Mouse (Mus musculus): ENCODE measurements around the gene B4galnt3. TPM values are rescaled to one million over a fixed set of nuclear protein-coding genes. Genes with fewer than 3 reads are reported as not detected.
A peak's percentile ranks its signal among the peaks of the same experiment; 100 is the strongest.

Gene B4galnt3
- polyA plus RNA-seq, 1 experiment, result 0.10 TPM

DNA sequence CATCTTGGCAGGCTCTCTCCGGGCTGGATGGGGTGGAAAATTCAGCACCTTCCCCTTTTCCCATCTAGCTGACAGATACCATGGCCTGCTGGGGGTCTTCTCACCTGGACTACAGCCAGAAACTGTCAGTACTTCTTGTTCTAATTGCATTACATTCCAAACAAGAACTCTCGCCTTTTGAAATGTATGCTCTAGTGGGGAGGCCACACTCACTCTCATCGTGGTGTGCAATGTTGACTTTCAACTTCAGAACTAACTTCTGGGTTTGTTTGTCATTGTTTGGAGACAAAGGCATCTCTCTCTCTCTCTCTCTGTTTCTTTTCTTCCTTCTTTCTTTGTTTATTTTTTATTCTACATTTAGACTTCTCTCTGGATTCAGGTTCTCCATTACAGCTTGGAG lies 107.8 kb downstream of the B4galnt3 start:
- TF ChIP-seq REST (IDR thresholded peaks at IDR 0.05; ENCODE audit: insufficient read depth, insufficient read length), result no peak
- Histone ChIP-seq H3K79me2 (ENCODE audit: control insufficient read depth, insufficient read depth) (no peaks in the 10 kb centered on the region), H3K36me3 (ENCODE audit: control insufficient read depth, insufficient read depth) (no peaks in the 10 kb centered on the region), H3ac (ENCODE audit: control insufficient read depth, insufficient read length) (no peak overlapping the region), H3K4me2 (ENCODE audit: low read depth) (no peak overlapping the region), H3K27me3 (ENCODE audit: control insufficient read depth, insufficient read depth, insufficient read length) (no peaks in the 10 kb centered on the region), H3K4me3 (no peak overlapping the region)

GRCm38 (mm10) chr6:120185756-120186155 lies 108.6 kb downstream of the B4galnt3 start:
- no peaks in the 10 kb centered on the region for H3K79me2 ChIP-seq (ENCODE audit: control insufficient read depth, insufficient read depth)
- H3K4me2 ChIP-seq (ENCODE audit: low read depth), result no peak overlapping the region

GRCm38 (mm10) chr6:120185012-120185730 lies 109.2 kb downstream of the B4galnt3 start:
- no peak for TF ChIP-seq MYOD1 (IDR thresholded peaks at IDR 0.05; ENCODE audit: control insufficient read depth in 1 of 3, insufficient read length in 2 of 3, low read depth in 2 of 3)
- TF ChIP-seq POLR2AphosphoS2 (IDR thresholded peaks at IDR 0.05; ENCODE audit: insufficient read length, low read depth), result no peak
- no peak for TF ChIP-seq TCF12 (IDR thresholded peaks at IDR 0.05; ENCODE audit: insufficient read depth, poor library complexity, severe bottlenecking)
- TF ChIP-seq MYOG (IDR thresholded peaks at IDR 0.05; ENCODE audit: control insufficient read depth in 1 of 3, insufficient read depth in 1 of 3, insufficient read length in 2 of 3, low read depth in 2 of 3), result no peak
- no peak for TF ChIP-seq USF1 (IDR thresholded peaks at IDR 0.05; ENCODE audit: low read depth)
- Histone ChIP-seq H3K36me3 (ENCODE audit: control insufficient read depth, insufficient read depth) (no peaks in the 10 kb centered on the region), H3K79me2 (ENCODE audit: control insufficient read depth, insufficient read depth) (no peaks in the 10 kb centered on the region), H3ac (ENCODE audit: control insufficient read depth, insufficient read length) (no peak overlapping the region), H3K4me3 (no peak overlapping the region), H3K4me2 (ENCODE audit: low read depth) (no peak overlapping the region), H3K27me3 (ENCODE audit: control insufficient read depth, insufficient read depth, insufficient read length) (no peaks in the 10 kb centered on the region)

More at GRCm38 (mm10) chr6:120185756-120186155, 108.6 kb downstream of the B4galnt3 start:
- no peak overlapping the region for H3ac ChIP-seq (ENCODE audit: control insufficient read depth, insufficient read length)
- TF ChIP-seq TCF3 (IDR thresholded peaks at IDR 0.05; ENCODE audit: insufficient read length, low read depth) (no peak), REST (IDR thresholded peaks at IDR 0.05; ENCODE audit: insufficient read depth, insufficient read length) (no peak)
- H3K4me3 ChIP-seq, result no peak overlapping the region
- H3K36me3 ChIP-seq (ENCODE audit: control insufficient read depth, insufficient read depth), result no peaks in the 10 kb centered on the region
- no peaks in the 10 kb centered on the region for H3K27me3 ChIP-seq (ENCODE audit: control insufficient read depth, insufficient read depth, insufficient read length)

- Histone ChIP-seq H3ac (ENCODE audit: control insufficient read depth, insufficient read length) (no peak overlapping the region), H3K36me3 (ENCODE audit: control insufficient read depth, insufficient read depth) (no peaks in the 10 kb centered on the region), H3K79me2 (ENCODE audit: control insufficient read depth, insufficient read depth) (no peaks in the 10 kb centered on the region), H3K4me3 (no peak overlapping the region), H3K27me3 (ENCODE audit: control insufficient read depth, insufficient read depth, insufficient read length) (no peaks in the 10 kb centered on the region), H3K4me2 (ENCODE audit: low read depth) (no peak overlapping the region)
- TF ChIP-seq CEBPB (IDR thresholded peaks at IDR 0.05; ENCODE audit: insufficient read depth, poor library complexity, severe bottlenecking) (no peak), E2F4 (IDR thresholded peaks at IDR 0.05; ENCODE audit: insufficient read depth) (no peak), POLR2A (IDR thresholded peaks at IDR 0.05; ENCODE audit: insufficient read length, low read depth) (no peak), TCF12 (IDR thresholded peaks at IDR 0.05; ENCODE audit: insufficient read depth, poor library complexity, severe bottlenecking) (peak; percentile 89), TCF3 (IDR thresholded peaks at IDR 0.05; ENCODE audit: insufficient read length, low read depth) (peak; percentile 92), MYOG (IDR thresholded peaks at IDR 0.05; ENCODE audit: control insufficient read depth in 1 of 3, insufficient read depth in 1 of 3, insufficient read length in 2 of 3, low read depth in 2 of 3) (peak; percentile 90 to 97 (median 92)), MYOD1 (IDR thresholded peaks at IDR 0.05; ENCODE audit: control insufficient read depth in 1 of 3, insufficient read length in 2 of 3, low read depth in 2 of 3) (peak; percentile 76 to 96 (median 91)), MAX (IDR thresholded peaks at IDR 0.05; ENCODE audit: low read depth) (no peak), SRF (IDR thresholded peaks at IDR 0.05; ENCODE audit: control insufficient read depth, insufficient read length, low read depth) (no peak), POLR2AphosphoS2 (IDR thresholded peaks at IDR 0.05; ENCODE audit: insufficient read length, low read depth) (no peak)
These were observed 110.6 kb downstream of the B4galnt3 start for GRCm38 (mm10) chr6:120183771-120184170.

GRCm38 (mm10) chr6:120182160-120182559 lies 112.2 kb downstream of the B4galnt3 start:
- no peaks in the 10 kb centered on the region for H3K79me2 ChIP-seq (ENCODE audit: control insufficient read depth, insufficient read depth)
- no peaks in the 10 kb centered on the region for H3K27me3 ChIP-seq (ENCODE audit: control insufficient read depth, insufficient read depth, insufficient read length)
- TF ChIP-seq POLR2A (IDR thresholded peaks at IDR 0.05; ENCODE audit: insufficient read length, low read depth) (no peak), CEBPB (IDR thresholded peaks at IDR 0.05; ENCODE audit: insufficient read depth, poor library complexity, severe bottlenecking) (no peak), USF1 (IDR thresholded peaks at IDR 0.05; ENCODE audit: low read depth) (no peak), MYOD1 (IDR thresholded peaks at IDR 0.05; ENCODE audit: control insufficient read depth in 1 of 3, insufficient read length in 2 of 3, low read depth in 2 of 3) (peak; percentile 80 to 93 (median 81)), MAX (IDR thresholded peaks at IDR 0.05; ENCODE audit: low read depth) (no peak), POLR2AphosphoS2 (IDR thresholded peaks at IDR 0.05; ENCODE audit: insufficient read length, low read depth) (no peak), REST (IDR thresholded peaks at IDR 0.05; ENCODE audit: insufficient read depth, insufficient read length) (no peak), E2F4 (IDR thresholded peaks at IDR 0.05; ENCODE audit: insufficient read depth) (no peak), SRF (IDR thresholded peaks at IDR 0.05; ENCODE audit: control insufficient read depth, insufficient read length, low read depth) (no peak), TCF12 (IDR thresholded peaks at IDR 0.05; ENCODE audit: insufficient read depth, poor library complexity, severe bottlenecking) (peak; percentile 90), MYOG (IDR thresholded peaks at IDR 0.05; ENCODE audit: control insufficient read depth in 1 of 3, insufficient read depth in 1 of 3, insufficient read length in 2 of 3, low read depth in 2 of 3) (peak; percentile 78 to 96 (median 93)), TCF3 (IDR thresholded peaks at IDR 0.05; ENCODE audit: insufficient read length, low read depth) (peak; percentile 66)
- no peaks in the 10 kb centered on the region for H3K36me3 ChIP-seq (ENCODE audit: control insufficient read depth, insufficient read depth)
- no peak overlapping the region for H3K4me3 ChIP-seq
- H3ac ChIP-seq (ENCODE audit: control insufficient read depth, insufficient read length), result no peak overlapping the region
- no peak overlapping the region for H3K4me2 ChIP-seq (ENCODE audit: low read depth)
